Mouse (Mus musculus) B cell, adult 2 months (primary cell): Measurements from ENCODE around the gene Syt1.

ENCODE experiments used
- DNase-seq, 2 experiments: peaks; one replicate each; pipeline ENCODE4 v3.0.0; 2022

Gene Syt1

DNA sequence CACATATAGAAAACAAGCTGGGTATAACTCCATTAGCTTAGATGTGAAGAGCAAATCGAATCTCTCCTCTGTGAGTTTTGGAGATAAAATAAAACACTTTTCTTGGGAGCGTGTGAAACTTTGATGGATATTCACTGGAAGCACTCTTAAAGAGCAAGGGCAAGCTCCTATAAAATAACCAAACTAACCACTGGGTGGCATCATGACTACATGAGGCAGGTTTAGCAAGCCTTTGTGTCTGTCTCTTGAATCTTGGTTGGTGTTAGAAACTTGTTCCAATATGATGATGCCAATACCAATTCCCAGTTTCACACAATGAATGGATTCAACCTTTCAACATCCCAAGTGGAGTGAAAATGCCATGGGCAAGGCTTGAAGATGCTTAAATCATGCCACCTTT, 276.8 kb downstream of the Syt1 start:
- no peak for DNase-seq

DNA sequence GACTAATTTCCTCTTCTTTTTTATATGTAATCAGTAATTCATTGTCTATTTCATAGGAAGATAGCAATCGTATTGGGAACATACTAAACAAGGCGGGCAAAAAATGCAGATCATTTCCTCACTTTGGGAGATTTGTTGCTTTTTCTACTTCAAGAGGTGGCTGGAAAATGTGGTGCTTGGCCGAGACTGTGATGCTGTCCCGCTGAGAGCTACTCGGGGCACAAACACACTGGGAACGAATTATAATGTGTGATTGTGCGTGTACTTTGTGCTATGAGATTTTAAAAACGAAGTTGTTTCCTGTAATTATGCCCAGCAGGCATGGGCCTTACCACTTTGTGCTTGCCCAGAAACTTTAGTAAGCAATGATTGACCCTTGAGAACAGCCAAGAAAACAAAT, 281.8 kb downstream of the Syt1 start:
- no peak for DNase-seq

DNA sequence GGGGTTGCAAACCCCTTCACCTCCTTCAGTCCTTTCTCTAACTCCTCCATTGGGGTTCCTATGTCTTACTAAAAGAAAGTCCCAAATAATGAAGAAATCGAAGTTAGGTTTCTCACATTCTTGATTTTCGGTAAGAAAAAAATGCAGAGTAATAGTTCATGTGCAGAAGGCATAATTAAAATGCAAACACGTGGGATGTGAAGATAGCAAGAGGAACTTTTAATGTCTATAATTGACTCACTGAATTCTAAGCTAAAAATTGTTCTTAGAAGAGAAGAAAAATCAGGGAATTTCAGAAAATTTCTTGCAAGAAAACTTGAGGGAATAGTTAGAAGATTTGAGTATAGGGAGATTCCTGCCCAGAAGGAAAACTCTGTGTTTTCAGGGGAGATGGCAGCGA, 284.4 kb downstream of the Syt1 start:
- DNase-seq, result no peak

DNA sequence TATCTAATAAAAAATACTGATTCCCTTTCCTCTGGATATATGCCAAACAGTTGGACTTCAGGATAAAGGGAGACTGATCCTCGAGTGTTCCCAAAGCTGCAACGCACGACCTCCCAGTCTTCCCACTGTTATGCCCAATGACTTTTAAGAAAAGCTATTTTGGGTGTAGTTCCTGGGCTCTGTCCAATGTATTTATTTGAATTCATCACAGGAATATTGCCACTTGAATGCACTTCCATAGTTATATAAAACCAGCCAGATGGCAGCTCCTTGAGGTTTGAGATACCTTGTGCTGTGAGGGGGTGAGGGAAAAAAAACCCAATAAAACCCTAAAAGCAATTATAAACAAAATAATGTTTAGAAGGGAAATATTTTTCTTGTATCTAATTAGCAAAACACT, 285.9 kb downstream of the Syt1 start:
- no peak for DNase-seq

DNA sequence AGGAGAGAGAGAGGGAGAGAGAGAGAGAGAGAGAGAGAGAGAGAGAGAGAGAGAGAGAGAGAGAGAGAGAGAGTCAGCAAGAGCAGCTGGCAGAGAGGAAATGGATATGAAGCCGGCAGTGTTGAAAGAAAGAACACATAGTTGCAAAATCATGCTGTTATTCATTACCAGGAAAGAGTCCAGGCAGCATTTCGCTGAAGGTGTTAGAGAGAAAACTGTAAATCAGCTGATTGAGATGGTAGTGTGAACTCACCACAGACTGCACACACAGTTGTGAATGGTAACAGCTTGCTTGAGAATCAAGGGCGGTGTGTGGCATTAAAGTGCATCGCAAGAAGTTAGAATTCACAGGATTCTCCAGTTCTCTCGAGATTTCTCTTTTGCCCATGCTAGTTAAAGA, 300.3 kb downstream of the Syt1 start:
- no peak for DNase-seq

DNA sequence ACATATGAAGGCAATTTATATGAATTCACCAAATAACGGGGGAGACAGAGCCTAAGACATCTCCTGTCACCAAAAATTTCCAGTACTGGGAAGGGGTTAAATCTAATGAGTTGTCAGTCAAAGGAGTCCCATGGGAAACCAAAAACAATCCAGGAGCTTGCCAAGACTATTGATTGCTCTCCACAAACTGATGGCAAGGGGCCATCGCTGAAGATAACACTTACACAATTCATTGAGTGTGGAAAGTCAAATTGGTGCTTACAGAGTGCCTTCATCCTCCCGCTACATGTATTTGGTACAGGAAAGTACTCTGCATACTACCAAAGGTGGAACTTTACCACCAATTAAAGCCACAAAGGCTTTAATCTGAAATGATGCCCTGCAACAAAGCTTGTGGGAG, 305.1 kb downstream of the Syt1 start:
- DNase-seq, result no peak

DNA sequence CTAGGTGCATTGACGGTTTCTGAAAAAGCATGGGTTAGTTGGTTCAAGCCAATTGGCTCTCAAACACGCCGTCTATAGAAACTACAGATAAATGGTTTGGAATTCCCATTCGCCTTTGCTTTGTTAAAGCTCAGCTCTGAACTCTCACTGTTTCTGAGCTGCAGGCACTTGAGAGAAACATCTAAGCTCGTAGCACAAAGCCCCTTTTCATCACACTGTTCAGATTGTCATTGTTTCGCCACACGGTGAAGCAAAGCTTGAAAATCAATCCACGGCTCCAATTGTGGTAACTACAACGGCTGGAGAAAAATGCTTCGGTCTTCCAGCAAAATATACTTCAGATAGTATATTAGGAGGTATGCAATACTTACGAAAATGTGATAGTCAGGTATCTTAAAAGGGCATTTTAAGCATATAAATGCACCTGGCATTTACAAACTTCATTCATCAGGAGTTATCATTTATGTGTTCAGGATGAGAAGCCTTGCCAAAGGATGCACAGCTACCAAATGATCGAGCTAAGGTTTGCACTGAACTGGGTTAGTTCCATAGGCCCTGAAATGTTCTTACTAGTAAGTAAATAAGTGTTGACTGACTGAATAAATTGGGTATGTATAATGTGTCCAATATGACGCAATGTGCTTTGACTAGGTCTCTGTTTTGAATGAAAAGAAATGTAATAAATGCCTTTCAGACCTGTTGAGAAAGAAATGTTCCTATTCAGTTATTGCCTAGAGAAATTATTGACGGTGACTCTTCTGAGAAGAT, 309.2 kb downstream of the Syt1 start:
- no peak for DNase-seq

DNA sequence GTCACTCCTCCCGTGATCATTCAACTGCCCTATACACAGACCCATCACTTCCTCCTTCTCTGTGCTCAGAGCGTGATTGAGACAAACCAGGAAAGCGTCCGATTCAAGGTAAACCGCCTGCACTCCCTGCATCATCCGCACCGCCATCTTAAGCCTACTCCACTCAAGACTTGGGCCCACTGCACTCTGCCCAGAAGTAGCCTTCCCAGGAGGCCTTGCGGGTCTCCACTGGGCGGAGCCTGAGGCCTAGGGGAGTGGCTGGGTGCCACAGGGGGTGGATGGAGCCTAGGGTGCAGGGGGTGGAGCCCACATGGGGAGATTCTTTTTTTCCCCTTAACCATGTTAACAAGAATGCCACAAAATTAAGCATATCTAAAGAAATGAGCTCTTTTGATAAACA, 310.8 kb downstream of the Syt1 start, which contains the start of gene Gm5136:
Gm5136 (minus strand) TSS at position 215 of the 400 bp plus-strand sequence.
- DNase-seq, result no peak

DNA sequence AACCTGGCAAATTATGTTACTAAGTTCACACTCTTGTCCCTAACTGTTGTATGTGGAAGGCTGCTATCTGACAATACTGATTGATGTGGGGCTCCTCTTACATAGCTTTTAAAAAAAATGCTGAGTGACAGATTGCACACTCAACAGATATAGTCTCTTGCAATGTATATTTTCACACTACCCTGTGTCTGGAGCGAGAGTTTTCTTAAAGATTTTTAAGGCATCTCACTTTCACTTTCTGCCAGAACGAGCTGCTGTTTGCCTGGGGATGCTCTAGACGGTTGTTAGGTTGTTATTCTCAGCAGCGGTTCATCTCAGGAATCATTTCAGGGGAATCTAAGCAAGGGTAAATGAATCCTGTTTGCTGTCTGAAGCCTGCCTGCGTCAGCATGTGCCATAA, 313.7 kb downstream of the Syt1 start:
- no peak for DNase-seq

DNA sequence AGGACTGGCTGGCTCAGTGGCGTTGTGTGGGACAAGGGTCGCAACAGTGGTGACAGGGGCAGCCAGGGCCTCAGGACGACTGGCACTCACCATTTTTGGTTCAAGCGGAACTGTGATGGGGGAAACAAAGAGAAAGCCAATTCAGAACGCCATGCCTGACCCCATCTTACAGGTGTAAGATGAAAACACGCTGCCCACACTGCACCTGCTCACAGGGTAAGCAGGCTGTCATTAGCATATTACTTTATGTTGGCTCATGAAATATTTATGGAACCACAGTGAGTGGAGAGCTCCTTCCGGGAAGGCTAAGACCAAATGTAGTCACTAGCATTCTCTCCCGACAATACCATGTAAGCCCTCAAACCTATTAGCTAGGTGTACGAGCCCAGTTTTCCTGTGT, 319.8 kb downstream of the Syt1 start:
- no peak for DNase-seq

DNA sequence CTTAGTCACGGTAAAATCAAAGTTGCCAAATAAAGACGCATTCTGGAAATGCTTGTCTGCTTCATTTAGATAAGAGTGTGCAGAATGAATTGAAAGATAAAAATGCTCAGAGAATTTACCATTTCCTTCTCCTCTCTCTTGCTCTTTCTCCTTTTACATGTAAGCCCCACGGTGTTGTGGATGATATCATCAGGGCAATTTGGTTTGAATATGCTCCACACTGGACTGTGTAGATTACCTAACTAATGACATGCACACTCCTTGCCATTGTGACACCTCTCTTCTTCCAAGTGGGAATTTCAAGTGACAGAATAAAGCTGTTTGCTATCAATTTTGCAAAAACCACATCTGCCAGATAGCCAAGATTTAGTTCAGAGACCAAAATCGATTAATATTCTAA, 324.1 kb downstream of the Syt1 start:
- no peak for DNase-seq

DNA sequence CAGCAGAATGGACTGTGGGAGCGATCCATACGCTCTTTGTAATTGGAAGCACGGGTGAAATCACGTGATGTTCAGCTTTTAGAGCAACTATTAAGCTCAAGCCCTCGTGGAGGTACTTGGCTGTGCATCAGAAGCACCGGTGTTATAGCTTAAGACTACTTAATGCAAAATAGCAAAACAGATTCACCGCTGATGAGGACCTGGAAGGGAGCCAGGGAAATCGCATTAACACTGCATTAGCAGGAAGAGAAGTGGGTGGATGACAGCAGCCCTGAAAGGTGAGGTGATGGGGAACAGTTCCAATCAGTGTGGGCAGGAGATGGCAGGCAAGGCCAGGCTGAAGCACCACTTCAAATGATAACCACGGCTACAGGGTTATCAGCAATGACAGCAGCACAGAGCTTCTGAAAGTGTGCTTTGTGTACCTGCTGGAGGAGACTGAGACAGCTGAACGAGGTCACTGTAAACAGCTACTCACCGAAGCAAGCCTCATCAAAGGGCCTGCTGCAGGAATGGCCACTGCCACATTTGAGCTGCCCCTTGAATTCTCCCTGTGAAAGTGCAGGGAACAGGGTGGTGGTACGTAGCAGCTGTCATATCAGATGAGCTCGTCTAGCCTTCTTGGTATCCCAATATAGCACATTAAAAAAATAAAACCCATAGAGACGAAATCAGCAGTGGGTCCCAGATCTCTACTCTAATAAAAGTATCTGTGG, 330.9 kb downstream of the Syt1 start:
- no peak for DNase-seq

DNA sequence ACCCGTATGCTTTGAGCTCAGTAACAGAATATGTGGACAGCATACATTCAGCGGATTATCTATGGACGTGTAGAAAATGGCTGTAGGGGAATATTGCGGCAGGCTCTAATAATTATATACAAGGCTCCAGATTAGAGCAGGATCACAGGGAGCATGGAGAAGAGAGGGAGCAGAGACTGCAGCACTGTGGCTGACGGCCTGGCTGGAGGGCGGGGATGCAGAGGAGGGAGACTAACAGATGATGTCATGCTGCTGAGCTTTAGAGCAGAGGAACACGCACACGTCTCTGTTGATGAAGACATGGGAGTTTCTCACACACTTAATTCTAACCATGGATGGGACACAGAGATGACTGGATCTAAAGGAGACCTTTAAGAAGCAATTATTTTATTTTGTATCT, 333.7 kb downstream of the Syt1 start:
- DNase-seq, result no peak

DNA sequence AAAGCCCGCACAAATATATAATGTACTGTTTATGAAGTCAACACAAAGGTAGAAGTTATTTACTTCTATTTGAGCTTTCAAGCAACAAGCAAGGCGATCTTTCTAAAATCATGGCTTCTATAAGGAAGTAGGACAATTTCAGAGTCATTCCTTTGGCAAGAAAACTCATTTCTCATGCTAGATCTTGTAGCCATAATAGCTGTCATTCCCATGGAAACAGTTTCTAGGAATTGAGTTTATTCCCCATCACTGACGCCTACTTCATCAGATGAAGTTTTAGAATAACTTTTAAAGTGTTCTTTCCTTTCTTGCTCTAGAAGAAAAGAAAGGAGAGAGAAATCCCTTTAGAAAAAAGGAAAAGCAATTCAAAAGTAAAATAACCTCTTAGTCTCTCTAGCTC, 341.8 kb downstream of the Syt1 start:
- DNase-seq, result no peak

DNA sequence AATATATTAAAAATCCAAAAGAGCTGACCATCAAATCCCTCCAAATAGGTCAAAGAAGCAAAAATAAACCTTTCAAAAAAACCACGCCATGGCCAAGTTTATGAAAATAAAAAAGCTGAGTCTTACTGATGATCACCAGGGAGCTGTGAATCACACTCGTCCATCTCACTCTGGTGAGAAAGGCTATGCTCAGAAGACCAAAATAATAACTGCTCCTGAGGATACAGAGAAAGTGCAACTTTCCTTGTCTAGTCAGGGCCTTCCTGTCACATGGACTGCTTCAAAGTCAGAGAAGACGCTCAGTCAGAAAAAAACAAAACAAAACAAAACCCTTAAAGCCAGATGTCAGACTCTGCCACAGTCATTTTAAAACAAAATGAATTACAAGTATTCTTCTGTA, 350.5 kb downstream of the Syt1 start:
- no peak for DNase-seq

DNA sequence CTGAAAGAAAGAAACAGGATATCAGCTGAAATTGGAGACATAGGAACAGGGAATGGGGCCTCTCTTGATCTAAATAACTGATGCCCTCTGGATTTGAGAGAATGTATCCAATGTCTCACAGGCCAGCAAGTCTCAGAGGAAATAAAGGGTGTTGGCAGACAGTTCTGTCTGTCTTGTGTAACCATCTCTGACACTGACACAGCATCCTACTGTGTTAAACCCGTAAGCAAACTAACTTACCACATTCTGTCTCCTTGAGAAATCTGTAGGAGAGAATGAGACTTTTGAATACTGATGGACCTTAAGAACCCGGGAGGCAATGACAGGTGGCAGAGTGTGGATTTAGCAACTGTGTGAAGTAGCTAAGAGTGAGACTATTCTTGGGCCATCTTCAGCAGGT, 352.5 kb downstream of the Syt1 start:
- DNase-seq, result no peak

DNA sequence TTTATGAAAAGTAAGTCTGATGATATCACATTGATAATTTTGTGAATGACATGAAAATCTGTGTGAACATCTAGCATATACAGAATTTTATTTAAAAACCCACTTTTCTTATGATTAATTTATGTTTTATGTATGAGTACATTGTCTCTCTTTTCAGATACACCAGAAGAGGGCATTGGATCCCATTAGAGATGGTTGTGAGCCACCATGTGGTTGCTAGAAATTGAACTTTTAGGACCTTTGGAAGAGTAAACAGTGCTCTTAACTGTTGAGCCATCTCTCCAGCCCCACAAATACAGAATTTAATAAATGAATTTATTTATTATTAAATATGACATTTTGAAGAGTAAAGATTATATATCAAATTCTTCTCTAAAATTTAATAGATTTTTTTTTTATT, 353.1 kb downstream of the Syt1 start:
- DNase-seq, result no peak

DNA sequence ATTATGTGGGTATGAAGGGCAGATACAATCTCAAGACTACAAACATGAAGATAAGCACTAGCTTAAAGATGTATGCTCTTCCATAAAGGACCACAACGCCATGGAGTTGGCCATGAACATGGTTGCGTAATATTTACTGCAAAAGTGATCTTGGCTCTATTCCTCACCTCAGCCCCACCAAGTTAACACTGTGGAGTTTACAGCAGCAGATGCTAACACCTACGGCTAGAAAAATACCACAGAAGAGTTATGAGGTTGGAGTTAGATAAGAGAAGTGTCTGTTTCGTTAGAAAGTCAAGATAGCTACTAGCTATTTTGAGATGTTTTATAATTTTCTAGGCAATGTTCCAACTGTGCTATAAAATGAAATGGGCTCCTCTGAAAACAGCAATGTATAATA, 353.9 kb downstream of the Syt1 start:
- DNase-seq, result no peak

DNA sequence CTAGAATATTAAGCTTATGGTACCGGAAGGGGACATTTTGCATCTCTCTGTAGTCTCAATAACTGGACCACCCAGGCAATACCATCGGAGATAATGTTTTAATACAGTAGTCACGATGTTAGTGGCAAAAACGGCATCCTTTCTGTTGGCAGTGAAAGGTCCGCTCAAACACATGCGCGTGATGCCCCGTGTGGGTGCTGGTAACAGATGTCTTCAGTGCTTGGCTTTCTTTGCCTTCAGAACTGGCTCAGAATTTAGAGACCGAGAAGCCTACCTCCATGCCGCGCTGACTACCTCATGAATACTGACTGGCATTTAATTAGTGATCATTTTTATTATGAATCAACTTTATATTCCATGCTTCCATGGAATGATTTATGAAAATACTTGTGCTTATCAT, 355.7 kb downstream of the Syt1 start:
- DNase-seq, result no peak

DNA sequence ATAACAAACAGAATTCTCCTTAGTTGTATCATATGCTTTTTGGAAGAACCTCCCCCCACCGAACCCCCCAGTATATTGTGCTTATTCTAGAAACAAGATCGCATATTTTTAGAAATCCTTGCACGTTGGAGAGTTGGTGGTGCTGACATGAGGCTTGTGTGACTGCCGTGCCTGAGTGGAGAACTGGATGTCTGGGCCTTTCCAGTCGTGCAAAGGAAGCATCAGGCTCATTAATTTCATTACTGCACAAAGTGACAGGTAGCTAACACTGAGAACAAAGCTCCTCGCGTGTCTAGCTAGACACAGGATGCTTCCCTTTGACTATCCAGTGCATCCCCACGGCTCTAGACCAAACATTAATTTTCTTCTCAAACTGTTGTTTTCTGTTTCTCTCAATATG, 358.0 kb downstream of the Syt1 start:
- no peak for DNase-seq

DNA sequence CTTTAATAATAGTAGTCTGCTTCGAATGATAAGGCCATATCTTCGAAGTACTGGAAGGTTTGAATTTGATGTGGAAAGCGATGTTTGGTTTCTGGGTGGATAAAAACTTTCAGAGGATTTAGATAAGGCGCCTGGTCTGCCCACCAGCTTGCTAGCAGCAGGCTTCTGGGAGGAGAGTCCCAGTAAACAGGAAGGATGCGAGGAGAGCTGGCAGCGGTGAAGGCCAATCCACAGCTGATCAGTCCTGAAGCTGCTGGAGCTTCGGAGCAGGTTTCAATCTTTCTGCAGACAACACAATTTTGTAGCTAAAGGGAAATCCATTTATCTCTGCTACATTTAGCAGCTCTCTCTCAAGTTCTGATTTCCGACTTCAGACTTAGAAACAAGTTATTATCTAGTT, 358.7 kb downstream of the Syt1 start:
- DNase-seq, result no peak

DNA sequence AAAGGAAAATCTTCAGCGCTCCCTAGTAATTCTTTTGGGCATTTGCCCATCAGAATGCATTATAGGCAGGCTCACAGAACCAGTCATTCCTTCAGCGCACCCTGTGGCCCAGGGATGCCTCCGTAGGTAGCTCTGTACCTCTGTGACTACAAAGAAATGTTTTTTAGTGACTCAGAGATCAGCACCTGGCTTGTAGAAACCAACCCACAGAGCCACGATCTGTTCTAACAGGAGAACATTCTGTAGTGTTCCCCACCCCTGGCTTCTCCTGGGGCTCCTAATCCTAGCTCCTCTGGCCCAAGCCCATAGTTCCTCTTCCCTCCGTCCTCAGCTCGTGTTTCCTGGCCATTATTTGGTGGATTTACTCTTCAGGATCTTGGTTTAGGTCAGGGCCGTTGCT, 361.6 kb downstream of the Syt1 start:
- no peak for DNase-seq

DNA sequence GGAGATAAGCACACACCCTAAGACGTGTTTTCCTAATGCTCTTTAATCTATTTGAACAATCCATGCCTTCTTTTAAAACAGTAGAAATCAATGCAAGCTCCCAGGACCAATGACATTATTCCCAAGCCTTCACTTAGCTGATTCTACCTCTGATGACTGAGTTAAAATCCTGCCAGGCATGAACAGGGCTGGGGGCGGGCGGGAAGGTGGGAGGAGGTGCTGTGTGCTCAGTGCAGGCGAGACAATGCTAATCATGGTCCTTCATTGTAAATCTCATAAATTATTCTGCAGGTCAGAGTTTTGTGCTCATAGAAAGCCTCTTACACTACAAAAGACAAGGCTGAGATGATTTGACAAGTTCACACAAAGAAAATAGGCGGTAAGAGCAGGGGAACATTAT, 366.9 kb downstream of the Syt1 start:
- no peak for DNase-seq

DNA sequence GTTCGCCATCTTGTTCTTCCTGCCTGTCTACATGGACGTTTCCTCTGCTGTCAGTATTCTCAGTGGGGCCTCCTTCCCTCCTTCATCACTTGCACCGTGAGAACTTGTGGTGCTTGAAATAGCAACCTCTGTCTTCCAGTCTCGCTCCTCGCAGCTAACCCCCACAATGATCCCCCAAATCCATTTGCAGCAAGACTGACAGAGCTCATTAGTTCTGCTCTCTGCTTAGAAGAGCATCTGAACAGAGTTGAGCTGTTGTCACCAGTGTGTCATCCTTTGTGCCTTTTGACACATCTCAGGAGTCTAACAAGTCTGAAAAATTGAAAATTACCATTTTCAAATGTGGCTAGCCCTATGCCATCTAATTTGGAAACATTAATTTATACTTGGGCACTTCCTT, 372.7 kb downstream of the Syt1 start:
- no peak for DNase-seq

DNA sequence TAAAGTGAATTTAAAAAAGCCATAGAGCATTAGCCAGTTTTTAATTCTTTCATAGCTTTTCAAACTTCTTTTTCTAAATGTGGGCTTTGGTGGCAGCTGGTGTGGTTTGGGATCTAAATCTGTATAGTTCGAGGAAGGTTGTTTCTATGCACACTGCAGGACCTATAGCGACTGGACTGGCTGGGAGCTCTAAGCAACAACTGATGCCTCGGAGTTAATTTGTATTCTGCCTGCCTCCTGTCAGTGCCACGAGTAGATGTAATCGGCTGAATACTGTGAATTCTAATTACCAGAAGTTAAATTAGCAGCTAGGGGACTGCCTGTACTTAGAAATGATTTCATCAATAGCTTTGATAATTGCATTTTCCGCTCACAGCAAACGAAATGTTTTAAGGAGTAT, 374.7 kb downstream of the Syt1 start:
- no peak for DNase-seq
